Mouse (Mus musculus): ENCODE measurements around the gene Vmn2r115.
"Not testable (repeated sequence)": the region's sequence is repeated elsewhere in the genome, so short reads cannot be mapped to it uniquely, and the experiment has no call there.

The Vmn2r115 gene

GRCm38 (mm10) chr17:23343441-23343840 is at the start of gene Vmn2r115:
Gene Vmn2r115, plus strand, starts transcription at chr17:23343741.
- not testable (repeated sequence) for DNase-seq (ENCODE audit: low spot score)

DNA sequence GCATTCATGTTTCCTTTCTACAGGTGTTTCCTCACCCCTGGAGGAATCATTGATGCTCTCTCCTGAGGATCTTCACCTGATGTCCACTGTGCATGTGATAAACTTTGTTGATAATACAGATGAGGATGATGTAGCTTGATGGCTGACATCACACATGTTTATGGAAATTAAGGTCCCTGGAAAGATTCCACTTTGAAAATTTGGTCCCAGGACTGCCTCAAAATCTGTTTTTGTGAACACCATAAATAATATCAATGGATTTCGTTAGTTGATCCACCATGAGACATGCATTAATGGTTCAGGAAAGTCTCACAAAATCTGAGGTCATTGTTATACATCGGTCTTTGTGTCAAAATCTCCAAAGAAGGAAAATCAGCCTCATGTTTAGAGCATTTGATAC is 31.1 kb upstream of the Vmn2r115 start, which contains the start of gene Vmn2r114:
Vmn2r114 (minus strand) TSS at position 101 of the 400 bp plus-strand sequence.
- not testable (repeated sequence) for DNase-seq (ENCODE audit: low spot score)

DNA sequence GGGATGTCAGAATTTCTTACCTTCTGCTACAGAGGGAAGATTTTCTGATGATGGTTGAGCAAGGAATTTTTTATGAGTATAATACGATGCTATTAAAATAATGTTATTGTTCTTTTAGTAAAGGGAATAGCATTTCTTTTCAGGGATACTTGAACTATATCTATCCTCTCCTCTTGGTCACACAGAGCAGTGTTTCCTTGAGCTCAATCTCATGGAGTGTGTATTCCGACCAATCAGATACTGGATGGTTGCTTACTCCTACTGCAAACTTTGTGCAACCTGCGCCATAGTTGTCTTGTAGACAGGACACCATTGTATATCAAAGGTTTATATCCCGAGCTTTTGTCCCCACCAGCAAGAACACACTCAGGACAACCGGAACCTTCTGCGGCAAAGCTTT is 12.9 kb upstream of the Vmn2r115 start:
- no peak for DNase-seq (ENCODE audit: low spot score)

DNA sequence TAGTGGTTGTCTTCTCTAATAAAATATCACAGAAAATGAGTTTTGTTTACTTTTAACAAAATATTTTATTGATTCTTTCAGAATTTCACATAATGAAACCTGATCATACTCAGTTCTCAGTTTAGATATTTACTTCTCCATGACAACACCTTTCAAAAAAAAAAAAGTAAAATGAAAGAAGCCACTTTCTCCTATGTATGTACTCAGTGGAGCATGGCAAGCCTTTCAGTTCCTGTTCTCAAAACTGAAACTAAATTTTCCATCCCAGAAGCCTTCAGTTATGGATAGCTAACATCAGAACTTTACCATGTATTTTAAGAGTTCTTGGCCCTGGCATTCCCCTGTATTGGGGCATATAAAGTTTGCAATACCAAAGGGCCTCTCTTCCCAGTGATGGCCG is 8.1 kb downstream of the Vmn2r115 start:
- DNase-seq (ENCODE audit: low spot score): no peak

DNA sequence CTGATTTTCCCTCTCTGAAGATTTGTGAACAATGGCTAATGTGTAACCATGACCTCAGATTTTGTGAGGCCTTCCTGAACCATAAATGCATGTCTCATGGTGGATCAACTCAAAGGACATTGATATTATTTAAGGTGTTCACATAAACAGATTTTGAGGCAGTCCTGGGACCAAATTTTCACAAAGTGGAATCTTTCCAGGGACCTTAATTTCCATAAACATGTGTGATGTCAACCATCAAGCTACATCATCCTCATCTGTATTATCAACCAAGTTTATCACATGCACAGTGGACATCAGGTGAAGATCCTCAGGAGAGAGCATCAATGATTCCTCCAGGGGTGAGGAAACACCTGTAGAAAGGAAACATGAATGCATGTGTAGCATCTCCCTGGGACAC is 40.8 kb downstream of the Vmn2r115 start, which contains the start of gene Vmn2r116:
Vmn2r116 (plus strand) TSS at position 301 of the 400 bp plus-strand sequence.
- DNase-seq (ENCODE audit: low spot score): not testable (repeated sequence)

Measured in retina, embryonic 14.5 days (tissue).